Mouse (Mus musculus) midbrain, embryonic 13.5 days (tissue): Measurements from ENCODE around the gene Nicn1. TPM values are rescaled to one million over a fixed set of nuclear protein-coding genes. Genes with fewer than 3 reads are reported as not detected.
"Not testable (repeated sequence)": the region's sequence is repeated elsewhere in the genome, so short reads cannot be mapped to it uniquely, and the experiment has no call there.

Experiments used
- ATAC-seq: fragments of 200-750 bp; cut with Nextera tagmentation; 2 replicates; pipeline ENCODE4 v1.8.0; 2017; ENCODE audit warnings: mild to moderate bottlenecking, moderate TSS enrichment, moderate library complexity
- H3K27ac ChIP-seq: fragments of 300-500 bp; sonication (generic); 2 replicates; pipeline ENCODE4 v1.5.1; 2015; ENCODE audit warnings: inconsistent platforms, mild to moderate bottlenecking, moderate library complexity
- H3K27me3 ChIP-seq: fragments of 300-500 bp; sonication (generic); 2 replicates; pipeline ENCODE4 v1.6.1; 2015; ENCODE audit warnings: mild to moderate bottlenecking, inconsistent platforms
- H3K36me3 ChIP-seq: fragments of 300-500 bp; sonication (generic); 2 replicates; pipeline ENCODE4 v1.6.1; 2015; ENCODE audit warnings: mild to moderate bottlenecking, inconsistent platforms
- H3K4me1 ChIP-seq: fragments of 300-500 bp; sonication (generic); replicated peaks from 2 replicates; pipeline ENCODE4 v1.6.1; 2015; ENCODE audit warnings: inconsistent platforms
- H3K4me2 ChIP-seq: fragments of 300-500 bp; sonication (generic); replicated peaks from 2 replicates; pipeline ENCODE4 v1.6.1; 2015; ENCODE audit warnings: moderate library complexity, mild to moderate bottlenecking, inconsistent platforms
- H3K4me3 ChIP-seq: fragments of 300-500 bp; sonication (generic); replicated peaks from 2 replicates; pipeline ENCODE4 v1.5.1; 2015; ENCODE audit warnings: mild to moderate bottlenecking, inconsistent platforms
- H3K9ac ChIP-seq: fragments of 300-500 bp; sonication (generic); replicated peaks from 2 replicates; pipeline ENCODE4 v1.6.1; 2015; ENCODE audit warnings: mild to moderate bottlenecking, inconsistent platforms
- H3K9me3 ChIP-seq: fragments of 300-500 bp; sonication (generic); 2 replicates; pipeline ENCODE4 v1.6.1; 2016; ENCODE audit warnings: mild to moderate bottlenecking, inconsistent platforms
- WGBS: fragments of 180-500 bp; shearing (Covaris S2); methylation state at CpG from one replicate; pipeline ENCODE4 v1.1.7; 2015; 5-methylcytosine and 5-hydroxymethylcytosine counted together
- polyA plus RNA-seq: library from polyadenylated mRNA; unstranded; fragments of >200 nt; fragmentation: Nextera tagmentation; extraction: Ambion mirVana; gene quantifications from 2 replicates; pipeline ENCODE4 v1.2.1, GENCODE M21; 2015

Nicn1 gene
- polyA plus RNA-seq, 1 experiment from 2014 or later, result 118 TPM

- Histone ChIP-seq H3K4me3 (peak overlapping the region; percentile 98), H3K9ac (peak overlapping the region; percentile 86), H3K27me3 (no peaks in the 10 kb centered on the region), H3K4me1 (peaks cover 28% of the 10 kb centered on the region), H3K36me3 (no peaks in the 10 kb centered on the region), H3K9me3 (no peaks in the 10 kb centered on the region), H3K4me2 (peak overlapping the region; percentile 83), H3K27ac (peak overlapping the region; percentile 94; the same call in 1 of the 2 replicates)
- WGBS, result 21% methylated on average over 10 of the region's 10 CpGs
- ATAC-seq, result no peak
Measured at GRCm38 (mm10) chr9:108264191-108264921, 25.9 kb upstream of the Nicn1 start.

GRCm38 (mm10) chr9:108266261-108266935, 23.8 kb upstream of the Nicn1 start:
- 64% methylated on average over 10 of the region's 10 CpGs for WGBS
- Histone ChIP-seq H3K9ac (no peak overlapping the region), H3K9me3 (no peaks in the 10 kb centered on the region), H3K27me3 (no peaks in the 10 kb centered on the region), H3K4me3 (no peak overlapping the region), H3K27ac (no peak overlapping the region), H3K4me1 (peaks cover 23% of the 10 kb centered on the region), H3K4me2 (no peak overlapping the region), H3K36me3 (no peaks in the 10 kb centered on the region)
- ATAC-seq, result no peak

GRCm38 (mm10) chr9:108267691-108268090, 22.5 kb upstream of the Nicn1 start:
- ATAC-seq, result no peak
- Histone ChIP-seq H3K27me3 (no peaks in the 10 kb centered on the region), H3K4me2 (no peak overlapping the region), H3K27ac (no peak overlapping the region), H3K4me3 (no peak overlapping the region), H3K4me1 (peaks cover 10% of the 10 kb centered on the region), H3K36me3 (no peaks in the 10 kb centered on the region), H3K9ac (no peak overlapping the region), H3K9me3 (no peaks in the 10 kb centered on the region)
- WGBS, result 84% methylated on average over 7 of the region's 7 CpGs

GRCm38 (mm10) chr9:108268701-108269100, 21.5 kb upstream of the Nicn1 start:
- not testable (repeated sequence) for H3K27me3 ChIP-seq, H3K27ac ChIP-seq, H3K4me2 ChIP-seq, H3K4me1 ChIP-seq, H3K9ac ChIP-seq, H3K36me3 ChIP-seq, H3K9me3 ChIP-seq, ATAC-seq, H3K4me3 ChIP-seq
- WGBS, result 76% methylated on average over 6 of the region's 7 CpGs

- no peaks in the 10 kb centered on the region for H3K27me3 ChIP-seq
- H3K4me2 ChIP-seq, result no peak overlapping the region
- ATAC-seq, result no peak
- no peaks in the 10 kb centered on the region for H3K4me1 ChIP-seq
- WGBS, result 67% methylated on average over 2 of the region's 2 CpGs
- no peaks in the 10 kb centered on the region for H3K9me3 ChIP-seq
- no peak overlapping the region for H3K27ac ChIP-seq
- H3K36me3 ChIP-seq, result no peaks in the 10 kb centered on the region
- H3K9ac ChIP-seq, result no peak overlapping the region
- no peak overlapping the region for H3K4me3 ChIP-seq
Measured at GRCm38 (mm10) chr9:108271941-108272340, 18.3 kb upstream of the Nicn1 start.

GRCm38 (mm10) chr9:108272691-108273090, 17.5 kb upstream of the Nicn1 start:
- no peaks in the 10 kb centered on the region for H3K9me3 ChIP-seq
- H3K4me2 ChIP-seq, result no peak overlapping the region
- H3K9ac ChIP-seq, result no peak overlapping the region
- H3K27me3 ChIP-seq, result no peaks in the 10 kb centered on the region
- 72% methylated on average over 5 of the region's 5 CpGs for WGBS
- no peak overlapping the region for H3K27ac ChIP-seq
- no peaks in the 10 kb centered on the region for H3K36me3 ChIP-seq
- ATAC-seq, result no peak
- no peak overlapping the region for H3K4me3 ChIP-seq
- H3K4me1 ChIP-seq, result no peaks in the 10 kb centered on the region

GRCm38 (mm10) chr9:108273485-108273884, 16.7 kb upstream of the Nicn1 start:
- no peak overlapping the region for H3K4me3 ChIP-seq
- no peaks in the 10 kb centered on the region for H3K9me3 ChIP-seq
- no peak overlapping the region for H3K4me2 ChIP-seq
- H3K27ac ChIP-seq, result no peak overlapping the region
- 73% methylated on average over 4 of the region's 4 CpGs for WGBS
- no peaks in the 10 kb centered on the region for H3K27me3 ChIP-seq
- no peak for ATAC-seq
- H3K4me1 ChIP-seq, result no peaks in the 10 kb centered on the region
- H3K9ac ChIP-seq, result no peak overlapping the region
- H3K36me3 ChIP-seq, result no peaks in the 10 kb centered on the region

- Histone ChIP-seq H3K4me2 (no peak overlapping the region), H3K9ac (no peak overlapping the region), H3K36me3 (no peaks in the 10 kb centered on the region), H3K27me3 (no peaks in the 10 kb centered on the region), H3K27ac (no peak overlapping the region), H3K9me3 (no peaks in the 10 kb centered on the region), H3K4me3 (no peak overlapping the region), H3K4me1 (no peaks in the 10 kb centered on the region)
- WGBS, result 78% methylated on average over 5 of the region's 5 CpGs
- ATAC-seq, result no peak
Measured at GRCm38 (mm10) chr9:108274476-108275330, 15.5 kb upstream of the Nicn1 start.

- no peaks in the 10 kb centered on the region for H3K9me3 ChIP-seq
- ATAC-seq, result no peak
- no peaks in the 10 kb centered on the region for H3K27me3 ChIP-seq
- no peak overlapping the region for H3K4me2 ChIP-seq
- H3K9ac ChIP-seq, result no peak overlapping the region
- no peak overlapping the region for H3K4me3 ChIP-seq
- H3K4me1 ChIP-seq, result no peaks in the 10 kb centered on the region
- H3K36me3 ChIP-seq, result no peaks in the 10 kb centered on the region
- 75% methylated on average over 6 of the region's 6 CpGs for WGBS
- H3K27ac ChIP-seq, result no peak overlapping the region
Measured at GRCm38 (mm10) chr9:108275331-108275659, 14.9 kb upstream of the Nicn1 start.

GRCm38 (mm10) chr9:108278697-108279450, 11.4 kb upstream of the Nicn1 start:
- Histone ChIP-seq H3K4me2 (no peak overlapping the region), H3K9me3 (no peaks in the 10 kb centered on the region), H3K27me3 (no peaks in the 10 kb centered on the region), H3K36me3 (no peaks in the 10 kb centered on the region), H3K4me3 (no peak overlapping the region), H3K27ac (no peak overlapping the region), H3K4me1 (no peaks in the 10 kb centered on the region), H3K9ac (no peak overlapping the region)
- no peak for ATAC-seq
- 64% methylated on average over 10 of the region's 10 CpGs for WGBS

GRCm38 (mm10) chr9:108280071-108280828, 10.0 kb upstream of the Nicn1 start:
- H3K4me2 ChIP-seq, result no peak overlapping the region
- no peak for ATAC-seq
- no peaks in the 10 kb centered on the region for H3K36me3 ChIP-seq
- no peaks in the 10 kb centered on the region for H3K9me3 ChIP-seq
- no peak overlapping the region for H3K27ac ChIP-seq
- no peaks in the 10 kb centered on the region for H3K27me3 ChIP-seq
- no peaks in the 10 kb centered on the region for H3K4me1 ChIP-seq
- H3K4me3 ChIP-seq, result no peak overlapping the region
- 56% methylated on average over 8 of the region's 8 CpGs for WGBS
- H3K9ac ChIP-seq, result no peak overlapping the region
